Mouse (Mus musculus): ENCODE data around the gene Cmpk2. TPM values are rescaled to one million over a fixed set of nuclear protein-coding genes. Genes with fewer than 3 reads are reported as not detected.
A peak's percentile ranks its signal among the peaks of the same experiment; 100 is the strongest.

Gene Cmpk2
- polyA plus RNA-seq, 1 experiment = 28.8 TPM

- TF ChIP-seq CTCF (IDR thresholded peaks at IDR 0.05; ENCODE audit: low read depth, low read length) (no peak), POLR2A (IDR thresholded peaks at IDR 0.05; ENCODE audit: borderline replicate concordance, low read depth, low read length) (no peak)
- Histone ChIP-seq H3K27ac (ENCODE audit: insufficient read depth, low read depth, low read length) (no peak overlapping the region), H3K4me3 (ENCODE audit: insufficient read depth, low read length) (no peak overlapping the region), H3K4me1 (ENCODE audit: control insufficient read depth, insufficient read depth, low read length) (peaks cover 26% of the 10 kb centered on the region)
Measured at GRCm38 (mm10) chr12:26451150-26451549, 17.9 kb upstream of the Cmpk2 start.

- TF ChIP-seq CTCF (IDR thresholded peaks at IDR 0.05; ENCODE audit: low read depth, low read length) (no peak), POLR2A (IDR thresholded peaks at IDR 0.05; ENCODE audit: borderline replicate concordance, low read depth, low read length) (no peak)
- H3K4me1 ChIP-seq (ENCODE audit: control insufficient read depth, insufficient read depth, low read length) = peaks cover 28% of the 10 kb centered on the region
- no peak overlapping the region for H3K4me3 ChIP-seq (ENCODE audit: insufficient read depth, low read length)
- no peak overlapping the region for H3K27ac ChIP-seq (ENCODE audit: insufficient read depth, low read depth, low read length)
Measured at GRCm38 (mm10) chr12:26452951-26453350, 16.1 kb upstream of the Cmpk2 start.

GRCm38 (mm10) chr12:26454682-26455081 lies 14.3 kb upstream of the Cmpk2 start:
- TF ChIP-seq POLR2A (IDR thresholded peaks at IDR 0.05; ENCODE audit: borderline replicate concordance, low read depth, low read length) (no peak), CTCF (IDR thresholded peaks at IDR 0.05; ENCODE audit: low read depth, low read length) (no peak)
- Histone ChIP-seq H3K4me1 (ENCODE audit: control insufficient read depth, insufficient read depth, low read length) (peaks cover 28% of the 10 kb centered on the region), H3K4me3 (ENCODE audit: insufficient read depth, low read length) (no peak overlapping the region), H3K27ac (ENCODE audit: insufficient read depth, low read depth, low read length) (no peak overlapping the region)

- Histone ChIP-seq H3K27ac (ENCODE audit: insufficient read depth, low read depth, low read length) (peak within 1 kb of the TSS; percentile 12; the same call in 1 of the 2 replicates), H3K4me3 (ENCODE audit: insufficient read depth, low read length) (peak within 1 kb of the TSS; percentile 40), H3K4me1 (ENCODE audit: control insufficient read depth, insufficient read depth, low read length) (peaks cover 34% of the 10 kb centered on the region)
- TF ChIP-seq CTCF (IDR thresholded peaks at IDR 0.05; ENCODE audit: low read depth, low read length) = no peak
- TF ChIP-seq POLR2A (IDR thresholded peaks at IDR 0.05; ENCODE audit: borderline replicate concordance, low read depth, low read length) = no peak
Measured at GRCm38 (mm10) chr12:26456028-26456698, 12.8 kb upstream of the Cmpk2 start, which contains the start of gene Rsad2. Rsad2 (minus strand) TSS chr12:26456452.

- H3K27ac ChIP-seq (ENCODE audit: insufficient read depth, low read depth, low read length) = peak overlapping the region; percentile 24
- 0 out of 2 replicates have a peak overlapping the region, but pooled peaks have one; percentile 6 for H3K4me3 ChIP-seq (ENCODE audit: insufficient read depth, low read length)
- TF ChIP-seq POLR2A (IDR thresholded peaks at IDR 0.05; ENCODE audit: borderline replicate concordance, low read depth, low read length) (no peak), CTCF (IDR thresholded peaks at IDR 0.05; ENCODE audit: low read depth, low read length) (no peak)
- peaks cover 16% of the 10 kb centered on the region for H3K4me1 ChIP-seq (ENCODE audit: control insufficient read depth, insufficient read depth, low read length)
Measured at GRCm38 (mm10) chr12:26460091-26460490, 8.9 kb upstream of the Cmpk2 start.

GRCm38 (mm10) chr12:26465600-26465999 lies 3.4 kb upstream of the Cmpk2 start:
- H3K27ac ChIP-seq (ENCODE audit: insufficient read depth, low read depth, low read length) = no peak overlapping the region
- H3K4me3 ChIP-seq (ENCODE audit: insufficient read depth, low read length) = no peak overlapping the region
- peaks cover 10% of the 10 kb centered on the region for H3K4me1 ChIP-seq (ENCODE audit: control insufficient read depth, insufficient read depth, low read length)
- TF ChIP-seq CTCF (IDR thresholded peaks at IDR 0.05; ENCODE audit: low read depth, low read length) = no peak
- TF ChIP-seq POLR2A (IDR thresholded peaks at IDR 0.05; ENCODE audit: borderline replicate concordance, low read depth, low read length) = no peak

GRCm38 (mm10) chr12:26470042-26470409 lies 1.0 kb downstream of the Cmpk2 start:
- Histone ChIP-seq H3K27ac (ENCODE audit: insufficient read depth, low read depth, low read length) (no peak overlapping the region), H3K4me1 (ENCODE audit: control insufficient read depth, insufficient read depth, low read length) (peaks cover 8% of the 10 kb centered on the region; the same call in 1 of the 2 replicates), H3K4me3 (ENCODE audit: insufficient read depth, low read length) (peak overlapping the region; percentile 65)
- TF ChIP-seq POLR2A (IDR thresholded peaks at IDR 0.05; ENCODE audit: borderline replicate concordance, low read depth, low read length) (no peak), CTCF (IDR thresholded peaks at IDR 0.05; ENCODE audit: low read depth, low read length) (no peak)

- Histone ChIP-seq H3K4me1 (ENCODE audit: control insufficient read depth, insufficient read depth, low read length) (peaks cover 7% of the 10 kb centered on the region; the same call in 1 of the 2 replicates), H3K4me3 (ENCODE audit: insufficient read depth, low read length) (no peak overlapping the region), H3K27ac (ENCODE audit: insufficient read depth, low read depth, low read length) (no peak overlapping the region)
- no peak for TF ChIP-seq POLR2A (IDR thresholded peaks at IDR 0.05; ENCODE audit: borderline replicate concordance, low read depth, low read length)
- no peak for TF ChIP-seq CTCF (IDR thresholded peaks at IDR 0.05; ENCODE audit: low read depth, low read length)
Measured at GRCm38 (mm10) chr12:26471376-26471775, 2.4 kb downstream of the Cmpk2 start.

- H3K27ac ChIP-seq (ENCODE audit: insufficient read depth, low read depth, low read length) = no peak overlapping the region
- TF ChIP-seq POLR2A (IDR thresholded peaks at IDR 0.05; ENCODE audit: borderline replicate concordance, low read depth, low read length) (no peak), CTCF (IDR thresholded peaks at IDR 0.05; ENCODE audit: low read depth, low read length) (no peak)
- H3K4me3 ChIP-seq (ENCODE audit: insufficient read depth, low read length) = no peak overlapping the region
- H3K4me1 ChIP-seq (ENCODE audit: control insufficient read depth, insufficient read depth, low read length) = peaks cover 4% of the 10 kb centered on the region; the same call in 1 of the 2 replicates
Measured at GRCm38 (mm10) chr12:26472770-26473481, 3.9 kb downstream of the Cmpk2 start.

- Histone ChIP-seq H3K27ac (ENCODE audit: insufficient read depth, low read depth, low read length) (no peak overlapping the region), H3K4me1 (ENCODE audit: control insufficient read depth, insufficient read depth, low read length) (peaks cover 4% of the 10 kb centered on the region; the same call in 1 of the 2 replicates), H3K4me3 (ENCODE audit: insufficient read depth, low read length) (no peak overlapping the region)
- TF ChIP-seq POLR2A (IDR thresholded peaks at IDR 0.05; ENCODE audit: borderline replicate concordance, low read depth, low read length) (no peak), CTCF (IDR thresholded peaks at IDR 0.05; ENCODE audit: low read depth, low read length) (no peak)
Measured at GRCm38 (mm10) chr12:26473746-26474145, 4.7 kb downstream of the Cmpk2 start.
